Mouse (Mus musculus): ENCODE data around the gene Dcdc2c.

DNA sequence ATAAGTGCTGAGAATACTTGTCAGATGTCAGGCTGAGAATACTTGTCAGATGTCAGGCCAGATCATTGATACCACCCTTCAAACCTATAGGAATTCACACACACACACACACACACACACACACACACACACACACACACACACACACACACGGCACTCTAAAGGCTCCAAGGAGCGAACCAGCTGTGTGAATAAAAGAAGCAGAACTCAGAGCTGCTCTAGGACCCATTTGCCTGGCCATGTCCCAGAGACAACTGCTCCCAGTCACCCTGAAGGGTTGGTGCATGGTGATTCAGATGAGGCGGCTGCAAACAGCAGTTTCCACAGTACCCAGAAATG lies 119.5 kb downstream of the Dcdc2c start:
- TF ChIP-seq GATA1 (IDR thresholded peaks at IDR 0.05; ENCODE audit: borderline replicate concordance, low read length) (no peak), FLI1 (IDR thresholded peaks at IDR 0.05; ENCODE audit: low read length) (no peak)
